Mouse (Mus musculus) ES-Bruce4 (cell line): ENCODE results near the gene Slc9a3r2.

Experiments
- CTCF ChIP-seq: IDR thresholded peaks from one replicate; pipeline ENCODE4 v1.8.1; 2011; ENCODE audit warnings: low read depth, low read length
- EP300 ChIP-seq: IDR thresholded peaks from 2 replicates; pipeline ENCODE4 v1.6.1; 2011; ENCODE audit warnings: low read depth, low read length; ENCODE audit not compliant: insufficient read depth

- TF ChIP-seq EP300 (no peak), CTCF (no peak)
Measured at GRCm38 (mm10) chr17:24686514-24686913, 36.4 kb upstream of the Slc9a3r2 start.
